ENCODE assay signal across 21 mouse cellular contexts in the genomic region with DNA sequence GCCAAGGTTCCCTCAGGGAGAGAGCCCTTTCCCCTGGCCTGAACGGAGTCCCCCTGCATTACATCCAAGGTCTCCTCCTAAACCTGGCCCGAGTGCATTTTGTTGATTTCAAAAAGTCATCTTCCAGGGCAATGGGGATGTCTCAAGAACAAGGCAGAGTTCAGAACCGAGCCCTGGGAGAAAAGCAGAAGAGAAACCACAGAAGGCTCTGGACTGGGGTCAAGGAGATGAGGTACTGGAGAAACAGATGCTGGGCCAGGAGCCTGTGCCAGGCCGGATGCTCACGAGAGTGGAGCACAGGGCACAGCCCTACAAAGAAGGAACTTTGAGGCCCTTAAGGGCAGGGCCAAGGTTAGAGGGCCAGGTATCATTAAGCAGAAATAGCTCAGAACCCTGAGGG. TPM values are rescaled to one million over a fixed set of nuclear protein-coding genes. Genes with fewer than 3 reads are reported as not detected.
DNase-seq lines count a peak whose midpoint lies in the region; ATAC-seq and TF ChIP-seq lines count a peak whose summit lies in the region.
"Had no signal": no experiment of that assay in that cellular context is flagged by ENCODE, and none has a peak within 500 bp of the region (broad histone marks: within the 10 kb centered on the region; RNA-seq: fewer than 3 reads in every experiment).

No protein-coding gene starts in this region.

- TF ChIP-seq POLR2A in heart, adult 2 months (IDR thresholded peaks at IDR 0.05; ENCODE audit: insufficient read depth, low read depth, low read length), result no peak
- TF ChIP-seq POLR2A in lung, adult 2 months (IDR thresholded peaks at IDR 0.05; ENCODE audit: borderline replicate concordance, extremely low read depth, low read depth, low read length), result no peak

- peak overlapping the region; percentile 39; the same call in 1 of the 2 replicates for H3K27ac ChIP-seq in heart, adult 2 months
- H3K27ac ChIP-seq in heart, embryonic 12.5 days (ENCODE audit: poor library complexity, severe bottlenecking), result no peak overlapping the region
- H3K27ac ChIP-seq: forebrain, embryonic 12.5 days; heart, embryonic 13.5 days had no signal

- peaks cover 8% of the 10 kb centered on the region for H3K4me1 ChIP-seq in heart, adult 2 months (ENCODE audit: control insufficient read depth, insufficient read depth, low read length)
- peaks cover 20% of the 10 kb centered on the region for H3K4me1 ChIP-seq in heart, embryonic 12.5 days (replicated peaks)
- H3K4me1 ChIP-seq in lung, adult 2 months (ENCODE audit: control insufficient read depth, insufficient read depth, low read length), result 0 out of 2 replicates have a peak, but pooled peaks cover 5% of the 10 kb centered on the region

- TF ChIP-seq EP300 in heart, adult 2 months (IDR thresholded peaks at IDR 0.05; ENCODE audit: insufficient read depth, low read depth, low read length), result no peak

- peak in 1 of 2 experiments; percentile 57 for DNase-seq in heart, adult 2 months
- peak; percentile 73 for DNase-seq in layer of hippocampus, adult 9-11 months
- DNase-seq in layer of hippocampus, adult 8-10 months (ENCODE audit: low spot score in 2 of 2), result no peak
- peak; percentile 44 for DNase-seq in lung, postnatal 36 days
- no peak for DNase-seq in lung, adult 2 months
- no peak for DNase-seq in embryo, embryonic 11 days
- DNase-seq in right cerebral cortex, adult 2 months (ENCODE audit: low spot score in 2 of 2), result no peak
- DNase-seq: cerebellum, adult 9-10 months had no signal

- TF ChIP-seq CTCF in heart, adult 2 months (IDR thresholded peaks at IDR 0.05), result no peak
- TF ChIP-seq CTCF in lung, adult 2 months (IDR thresholded peaks at IDR 0.05; ENCODE audit: insufficient read depth, low read length), result no peak

- H3K9me3 ChIP-seq in heart, embryonic 12.5 days (replicated peaks), result no peaks in the 10 kb centered on the region
- H3K9me3 ChIP-seq: forebrain, embryonic 12.5 days; heart, embryonic 13.5 days had no signal

- H3K79me2 ChIP-seq in heart, adult 2 months (replicated peaks; ENCODE audit: control insufficient read depth, insufficient read depth, low read length), result no peaks in the 10 kb centered on the region

- H3K4me2 ChIP-seq in heart, embryonic 12.5 days, result no peak overlapping the region
- H3K4me2 ChIP-seq: forebrain, embryonic 12.5 days; heart, embryonic 13.5 days had no signal

- H3K9ac ChIP-seq in heart, adult 2 months (ENCODE audit: low read depth, low read length), result no peak overlapping the region
- no peak overlapping the region for H3K9ac ChIP-seq in heart, embryonic 12.5 days
- H3K9ac ChIP-seq: forebrain, embryonic 12.5 days; heart, embryonic 13.5 days had no signal

- no peaks in the 10 kb centered on the region for H3K36me3 ChIP-seq in heart, adult 2 months (ENCODE audit: control insufficient read depth, insufficient read depth, low read length)
- no peaks in the 10 kb centered on the region for H3K36me3 ChIP-seq in heart, embryonic 12.5 days
- H3K36me3 ChIP-seq: forebrain, embryonic 12.5 days; heart, embryonic 13.5 days had no signal

- no peak overlapping the region for H3K4me3 ChIP-seq in heart, adult 2 months
- H3K4me3 ChIP-seq in heart, embryonic 12.5 days, result no peak overlapping the region
- H3K4me3 ChIP-seq in lung, adult 2 months (replicated peaks; ENCODE audit: extremely low read depth, low read depth, low read length), result no peak overlapping the region
- H3K4me3 ChIP-seq: forebrain, embryonic 12.5 days; heart, embryonic 13.5 days had no signal

- intact Hi-C loops in heart, adult 2 months (cut with DNase I), result loop anchor here (10.0 kb wide), 1 partner anchor 553 kb away; the partner anchor contains the start of genes Cfap57 and Ebna1bp2

- 59% methylated on average over 5 of the region's 5 CpGs for WGBS in heart, adult 2 months
- 58% methylated on average over 5 of the region's 5 CpGs for WGBS in heart, embryonic 12.5 days
- WGBS in lung, adult 2 months, result 64% methylated on average over 5 of the region's 5 CpGs

- ATAC-seq in heart, embryonic 12.5 days (ENCODE audit: insufficient number of reproducible peaks, low FRiP score), result no peak
- ATAC-seq: hindbrain, embryonic 16.5 days; intestine, embryonic 16.5 days had no signal

- H3K27me3 ChIP-seq in heart, adult 2 months (ENCODE audit: control insufficient read depth, insufficient read depth, low read length), result no peaks in the 10 kb centered on the region
- no peaks in the 10 kb centered on the region for H3K27me3 ChIP-seq in heart, embryonic 12.5 days (replicated peaks)
- H3K27me3 ChIP-seq: heart, embryonic 13.5 days had no signal

RNA-seq across cellular contexts. Expression of gene Zfp691, which starts 3.7 kb away (rescaled TPM):
- 10 to 100 TPM; 20.6 to 23.4 TPM for total RNA-seq in heart, adult 2 months (2021)
- 20.6 and 41.2 TPM in 2 replicates for polyA plus RNA-seq in heart, adult 2 months (2012; rRNA removed)
- 8.3 and 11.5 TPM in 2 replicates for polyA plus RNA-seq in heart, embryonic 12.5 days (2016; fragmentation: Nextera tagmentation; extraction: Ambion mirVana)
- total RNA-seq in layer of hippocampus, adult 8-10 months (2022), result 10 to 100 TPM in 1 of 4 experiments, 1 to 10 TPM in 3; 5.8 to 10.9 (median 7.5) TPM
- 8.9 and 10.1 TPM in 2 replicates for polyA plus RNA-seq in lung, adult 2 months (2012; rRNA removed)

RNA-seq across cellular contexts. Expression of gene Ermap, which starts 12.1 kb away (rescaled TPM):
- total RNA-seq in heart, adult 2 months (2021), result under 1 TPM in 1 of 2 experiments, not detected in 1; 0.09 TPM
- 0.10 and 0.20 TPM in 2 replicates for polyA plus RNA-seq in heart, adult 2 months (2012; rRNA removed)
- 22.9 and 26.7 TPM in 2 replicates for polyA plus RNA-seq in heart, embryonic 12.5 days (2016; fragmentation: Nextera tagmentation; extraction: Ambion mirVana)
- total RNA-seq in layer of hippocampus, adult 8-10 months (2022), result under 1 TPM; 0.23 to 0.54 (median 0.28) TPM
- 0.06 and 0.66 TPM in 2 replicates for polyA plus RNA-seq in lung, adult 2 months (2012; rRNA removed)
- total RNA-seq: CH12.LX; gastrocnemius, adult 8-10 months had no signal

RNA-seq across cellular contexts. Expression of gene Svbp, which starts 17.4 kb away (rescaled TPM):
- 10 to 100 TPM; 13.6 to 17.5 TPM for total RNA-seq in heart, adult 2 months (2021)
- 20.3 and 24.5 TPM in 2 replicates for polyA plus RNA-seq in heart, adult 2 months (2012; rRNA removed)
- polyA plus RNA-seq in heart, embryonic 12.5 days (2016; fragmentation: Nextera tagmentation; extraction: Ambion mirVana), result 127 TPM in 2 replicates
- total RNA-seq in layer of hippocampus, adult 8-10 months (2022), result 10 to 100 TPM; 15.4 to 21.1 (median 16.3) TPM
- 18.1 and 24.0 TPM in 2 replicates for polyA plus RNA-seq in lung, adult 2 months (2012; rRNA removed)

RNA-seq across cellular contexts. Expression of gene Tmem269, which starts 40.3 kb away (rescaled TPM):
- not detected for total RNA-seq in heart, adult 2 months (2021)
- polyA plus RNA-seq in heart, adult 2 months (2012; rRNA removed), result 0.16 and 0.67 TPM in 2 replicates
- 0.19 TPM in 1 of 2 replicates, not detected in the other for polyA plus RNA-seq in heart, embryonic 12.5 days (2016; fragmentation: Nextera tagmentation; extraction: Ambion mirVana)
- total RNA-seq in layer of hippocampus, adult 8-10 months (2022), result 1 to 10 TPM in 1 of 4 experiments, under 1 TPM in 3; 0.37 to 1.0 (median 0.63) TPM
- polyA plus RNA-seq in lung, adult 2 months (2012; rRNA removed), result 0.25 and 0.28 TPM in 2 replicates
- total RNA-seq: adrenal gland, postnatal 4 days; layer of hippocampus, postnatal 10 days; MEL had no signal
- polyA plus RNA-seq: embryonic facial prominence, embryonic 11.5 days; forebrain, embryonic 12.5 days; heart, embryonic 13.5 days; intestine, embryonic 16.5 days; lung, embryonic 16.5 days; neural tube, embryonic 11.5 days had no signal

RNA-seq across cellular contexts. Expression of gene AU022252, which starts 54.8 kb away (rescaled TPM):
- total RNA-seq in heart, adult 2 months (2021), result 10 to 100 TPM; 17.7 to 24.8 TPM
- 6.4 and 11.2 TPM in 2 replicates for polyA plus RNA-seq in heart, adult 2 months (2012; rRNA removed)
- 27.8 and 28.9 TPM in 2 replicates for polyA plus RNA-seq in heart, embryonic 12.5 days (2016; fragmentation: Nextera tagmentation; extraction: Ambion mirVana)
- 10 to 100 TPM; 23.1 to 32.9 (median 25.6) TPM for total RNA-seq in layer of hippocampus, adult 8-10 months (2022)
- 3.4 and 6.5 TPM in 2 replicates for polyA plus RNA-seq in lung, adult 2 months (2012; rRNA removed)

Comparison
In these comparisons a context has a peak if more than half of its experiments do, and no peak if none do; other contexts are left out.
1. DNase-seq: peak in layer of hippocampus, adult 9-11 months (single experiment) and lung, postnatal 36 days (single experiment); none in layer of hippocampus, adult 8-10 months (0 of 2), lung, adult 2 months (single experiment), embryo, embryonic 11 days (single experiment) and right cerebral cortex, adult 2 months (0 of 2).
2. RNA of gene Ermap, which starts 12.1 kb away (polyA plus RNA-seq): 22.9 to 26.7 TPM in heart, embryonic 12.5 days; 0.06 to 0.66 TPM in lung, adult 2 months and 0.10 to 0.20 TPM in heart, adult 2 months; every median in the first group is over 10 times any median in the second.